Mouse (Mus musculus): ENCODE data around the gene Rab5if.
"Not testable (repeated sequence)": the region's sequence is repeated elsewhere in the genome, so short reads cannot be mapped to it uniquely, and the experiment has no call there.

Gene Rab5if

DNA sequence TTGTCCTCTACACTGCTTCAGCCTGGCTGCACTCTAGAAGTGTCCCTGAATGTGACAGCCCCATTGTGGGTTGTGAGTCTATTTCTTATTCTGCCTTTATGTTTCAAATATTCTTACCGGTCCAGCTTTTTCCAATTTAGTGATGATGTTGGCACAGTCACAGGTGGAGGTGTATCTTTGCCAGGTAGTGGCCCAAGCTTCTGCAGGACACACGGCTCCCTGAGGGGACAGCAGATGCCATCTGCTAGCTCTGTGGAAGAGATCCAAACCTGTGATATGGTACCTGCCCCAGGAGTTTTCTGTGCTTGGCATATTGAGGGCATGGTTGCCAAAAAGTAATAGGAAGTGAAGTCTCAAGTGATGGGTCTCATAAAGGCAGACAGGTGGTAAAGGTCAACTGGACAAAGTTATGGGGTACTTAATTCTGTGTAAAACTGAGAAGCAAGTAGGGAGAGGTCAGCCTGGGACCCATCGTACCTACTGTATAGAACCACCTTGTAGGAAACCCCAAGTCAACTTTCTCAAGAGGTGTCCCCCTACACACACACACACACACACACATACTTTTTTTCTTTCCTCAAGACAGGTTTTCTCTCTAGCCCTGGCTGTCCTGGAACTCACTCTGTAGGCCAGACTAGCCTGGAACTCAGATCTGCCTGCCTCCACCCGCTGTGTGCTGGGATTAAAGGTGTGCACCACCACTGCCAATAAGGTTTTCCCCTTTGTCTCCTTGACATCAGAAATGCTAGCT is 12.0 kb downstream of the Rab5if start:
- Histone ChIP-seq H3K4me1 (replicated peaks; ENCODE audit: low read depth, low read length) (peaks cover 40% of the 10 kb centered on the region), H3K4me3 (replicated peaks; ENCODE audit: low read length) (no peak overlapping the region), H3K9me3 (ENCODE audit: low read length) (no peaks in the 10 kb centered on the region), H3K36me3 (ENCODE audit: insufficient read depth, low read length) (peaks cover 54% of the 10 kb centered on the region), H3K27me3 (ENCODE audit: insufficient read depth, low read length) (no peaks in the 10 kb centered on the region)
- TF ChIP-seq CTCF (conservative IDR thresholded peaks at IDR 0.05; ENCODE audit: low read length) (no peak), NANOG (IDR thresholded peaks at IDR 0.05; ENCODE audit: borderline replicate concordance, low read length) (no peak), POU5F1 (IDR thresholded peaks at IDR 0.05; ENCODE audit: borderline replicate concordance, low read length) (no peak)

- Histone ChIP-seq H3K9me3 (ENCODE audit: low read length) (no peaks in the 10 kb centered on the region), H3K4me3 (replicated peaks; ENCODE audit: low read length) (no peak overlapping the region), H3K36me3 (ENCODE audit: insufficient read depth, low read length) (peaks cover 28% of the 10 kb centered on the region), H3K4me1 (replicated peaks; ENCODE audit: low read depth, low read length) (peaks cover 30% of the 10 kb centered on the region), H3K27me3 (ENCODE audit: insufficient read depth, low read length) (no peaks in the 10 kb centered on the region)
- no peak for TF ChIP-seq NANOG (IDR thresholded peaks at IDR 0.05; ENCODE audit: borderline replicate concordance, low read length)
- no peak for TF ChIP-seq CTCF (conservative IDR thresholded peaks at IDR 0.05; ENCODE audit: low read length)
- no peak for TF ChIP-seq POU5F1 (IDR thresholded peaks at IDR 0.05; ENCODE audit: borderline replicate concordance, low read length)
Observed at GRCm38 (mm10) chr2:156877726-156878125, 14.8 kb downstream of the Rab5if start.

- H3K4me1 ChIP-seq (replicated peaks; ENCODE audit: low read depth, low read length) = peaks cover 24% of the 10 kb centered on the region
- no peak for TF ChIP-seq POU5F1 (IDR thresholded peaks at IDR 0.05; ENCODE audit: borderline replicate concordance, low read length)
- TF ChIP-seq CTCF (conservative IDR thresholded peaks at IDR 0.05; ENCODE audit: low read length) = no peak
- TF ChIP-seq NANOG (IDR thresholded peaks at IDR 0.05; ENCODE audit: borderline replicate concordance, low read length) = no peak
- H3K9me3 ChIP-seq (ENCODE audit: low read length) = no peaks in the 10 kb centered on the region
- no peak overlapping the region for H3K4me3 ChIP-seq (replicated peaks; ENCODE audit: low read length)
- H3K36me3 ChIP-seq (ENCODE audit: insufficient read depth, low read length) = peaks cover 10% of the 10 kb centered on the region
- H3K27me3 ChIP-seq (ENCODE audit: insufficient read depth, low read length) = no peaks in the 10 kb centered on the region
Observed at GRCm38 (mm10) chr2:156879541-156879940, 16.6 kb downstream of the Rab5if start.

GRCm38 (mm10) chr2:156882431-156883001 is 19.6 kb downstream of the Rab5if start:
- TF ChIP-seq CTCF (conservative IDR thresholded peaks at IDR 0.05; ENCODE audit: low read length) (no peak), POU5F1 (IDR thresholded peaks at IDR 0.05; ENCODE audit: borderline replicate concordance, low read length) (no peak), NANOG (IDR thresholded peaks at IDR 0.05; ENCODE audit: borderline replicate concordance, low read length) (no peak)
- peaks cover 14% of the 10 kb centered on the region for H3K4me1 ChIP-seq (replicated peaks; ENCODE audit: low read depth, low read length)
- no peak overlapping the region for H3K4me3 ChIP-seq (replicated peaks; ENCODE audit: low read length)
- H3K9me3 ChIP-seq (ENCODE audit: low read length) = no peaks in the 10 kb centered on the region
- H3K36me3 ChIP-seq (ENCODE audit: insufficient read depth, low read length) = no peaks in the 10 kb centered on the region
- no peaks in the 10 kb centered on the region for H3K27me3 ChIP-seq (ENCODE audit: insufficient read depth, low read length)

- Histone ChIP-seq H3K4me3 (replicated peaks; ENCODE audit: low read length) (no peak overlapping the region), H3K36me3 (ENCODE audit: insufficient read depth, low read length) (no peaks in the 10 kb centered on the region), H3K9me3 (ENCODE audit: low read length) (no peaks in the 10 kb centered on the region), H3K27me3 (ENCODE audit: insufficient read depth, low read length) (no peaks in the 10 kb centered on the region; the same call in 1 of the 2 replicates), H3K4me1 (replicated peaks; ENCODE audit: low read depth, low read length) (peaks cover 10% of the 10 kb centered on the region)
- TF ChIP-seq POU5F1 (IDR thresholded peaks at IDR 0.05; ENCODE audit: borderline replicate concordance, low read length) (no peak), CTCF (conservative IDR thresholded peaks at IDR 0.05; ENCODE audit: low read length) (no peak), NANOG (IDR thresholded peaks at IDR 0.05; ENCODE audit: borderline replicate concordance, low read length) (no peak)
Observed at GRCm38 (mm10) chr2:156884396-156885211, 21.7 kb downstream of the Rab5if start.

DNA sequence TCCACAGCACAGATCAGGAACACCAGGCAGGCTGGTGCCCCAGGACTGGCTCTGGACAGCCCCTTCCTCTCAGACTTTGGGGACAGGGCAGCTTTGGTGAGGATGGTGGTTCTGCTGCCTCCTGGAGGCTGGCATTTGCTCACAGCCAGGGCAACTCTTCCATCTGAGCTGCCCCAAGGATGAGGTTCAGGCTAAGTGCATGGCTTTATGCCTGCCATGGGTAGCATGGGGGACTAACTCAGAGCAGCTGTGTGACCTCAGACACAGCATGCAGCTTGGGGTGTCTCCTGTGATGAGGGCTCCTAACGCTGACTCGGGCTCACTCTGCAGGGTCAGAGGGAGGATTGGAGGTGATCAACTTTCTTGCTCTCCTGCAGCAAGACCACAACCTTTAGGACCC is 22.7 kb downstream of the Rab5if start:
- H3K4me3 ChIP-seq (replicated peaks; ENCODE audit: low read length); H3K36me3 ChIP-seq (ENCODE audit: insufficient read depth, low read length); H3K4me1 ChIP-seq (replicated peaks; ENCODE audit: low read depth, low read length); H3K9me3 ChIP-seq (ENCODE audit: low read length); H3K27me3 ChIP-seq (ENCODE audit: insufficient read depth, low read length): not testable (repeated sequence)

DNA sequence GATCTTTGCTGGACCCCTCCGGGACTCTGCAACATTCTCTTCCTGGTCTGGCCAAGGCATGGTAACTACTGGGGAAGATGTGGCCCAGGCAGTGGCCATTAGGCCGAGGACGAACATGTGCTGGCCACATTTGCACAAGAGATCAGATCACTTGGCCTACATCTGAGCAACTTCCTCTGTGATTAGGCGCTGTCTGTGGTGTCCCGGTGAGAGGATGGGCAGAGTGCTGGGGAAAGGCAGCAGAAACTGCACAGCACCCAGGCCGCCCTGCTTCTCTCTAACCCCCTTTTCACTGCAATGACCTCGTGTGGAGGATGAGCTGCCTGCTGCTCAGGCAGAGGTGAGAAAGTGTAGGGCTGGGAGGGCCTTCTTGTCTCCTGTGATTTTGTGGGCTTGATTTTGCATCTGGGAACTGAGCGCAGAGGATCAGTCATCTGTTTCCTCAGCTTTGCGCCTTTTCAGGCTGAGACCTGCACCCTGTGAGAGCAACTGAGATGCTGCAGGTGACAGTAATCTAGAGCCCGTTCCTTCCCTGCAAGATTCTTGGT is 23.2 kb downstream of the Rab5if start:
- Histone ChIP-seq H3K9me3 (ENCODE audit: low read length) (no peaks in the 10 kb centered on the region), H3K4me1 (replicated peaks; ENCODE audit: low read depth, low read length) (peaks cover 10% of the 10 kb centered on the region), H3K27me3 (ENCODE audit: insufficient read depth, low read length) (no peaks in the 10 kb centered on the region; the same call in 1 of the 2 replicates), H3K36me3 (ENCODE audit: insufficient read depth, low read length) (no peaks in the 10 kb centered on the region), H3K4me3 (replicated peaks; ENCODE audit: low read length) (no peak overlapping the region)
- TF ChIP-seq NANOG (IDR thresholded peaks at IDR 0.05; ENCODE audit: borderline replicate concordance, low read length) (no peak), CTCF (conservative IDR thresholded peaks at IDR 0.05; ENCODE audit: low read length) (no peak), POU5F1 (IDR thresholded peaks at IDR 0.05; ENCODE audit: borderline replicate concordance, low read length) (no peak)

DNA sequence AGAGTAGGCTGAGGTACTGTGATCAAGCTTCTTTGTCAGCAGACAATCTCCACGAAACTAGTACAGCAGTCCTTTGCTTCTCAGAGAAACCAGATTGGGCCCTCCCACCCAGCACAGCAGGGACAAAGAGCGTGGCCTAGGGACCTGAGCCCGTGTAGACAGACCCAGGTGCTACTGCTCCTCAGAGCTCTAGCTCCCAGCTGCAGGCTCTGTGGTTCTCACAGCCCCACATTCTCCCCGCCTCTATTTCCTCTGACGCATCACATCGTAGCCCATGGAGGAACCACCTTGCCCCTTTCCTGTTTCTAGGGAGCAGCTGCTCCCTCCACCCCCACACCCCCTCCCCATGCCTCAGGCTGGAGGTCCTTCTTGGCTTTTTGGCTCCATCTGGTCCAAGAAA is 24.1 kb downstream of the Rab5if start, which contains the start of gene Sla2:
Sla2 (minus strand) TSS at position 176 of the 400 bp plus-strand sequence.
- peaks cover 9% of the 10 kb centered on the region for H3K4me1 ChIP-seq (replicated peaks; ENCODE audit: low read depth, low read length)
- no peaks in the 10 kb centered on the region; the same call in 1 of the 2 replicates for H3K27me3 ChIP-seq (ENCODE audit: insufficient read depth, low read length)
- H3K9me3 ChIP-seq (ENCODE audit: low read length) = no peaks in the 10 kb centered on the region
- H3K4me3 ChIP-seq (replicated peaks; ENCODE audit: low read length) = no peak within 1 kb of the TSS
- no peak for TF ChIP-seq NANOG (IDR thresholded peaks at IDR 0.05; ENCODE audit: borderline replicate concordance, low read length)
- no peak for TF ChIP-seq CTCF (conservative IDR thresholded peaks at IDR 0.05; ENCODE audit: low read length)
- TF ChIP-seq POU5F1 (IDR thresholded peaks at IDR 0.05; ENCODE audit: borderline replicate concordance, low read length) = no peak
- H3K36me3 ChIP-seq (ENCODE audit: insufficient read depth, low read length) = no peaks in the 10 kb centered on the region

All from E14TG2a.4 (cell line).